Mouse (Mus musculus): ENCODE data around the gene Sync. TPM values are rescaled to one million over a fixed set of nuclear protein-coding genes. Genes with fewer than 3 reads are reported as not detected.

Sync gene
- total and polyA plus RNA-seq, 3 experiments = 0.16 TPM; not detected in 2

GRCm38 (mm10) chr4:129342705-129343104 lies 55.3 kb downstream of the Sync start:
- no peaks in the 10 kb centered on the region for H3K9me3 ChIP-seq (replicated peaks; ENCODE audit: low read length)
- dilution Hi-C loops (cut with MboI; ENCODE audit: extremely low pct_ligation_motif_present, extremely low pct_unique_long_range_greater_than_20kb, low sequenced_read_pairs) = no loop called here
- peaks cover 41 to 70% of the 10 kb centered on the region in 2 experiments for H3K36me3 ChIP-seq (replicated peaks in 1 of 2; ENCODE audit: control insufficient read depth in 1 of 2, insufficient read depth in 1 of 2, low read length in 1 of 2)
- no peak overlapping the region for H3K27ac ChIP-seq (ENCODE audit: insufficient read depth, low read depth)
- H3K9ac ChIP-seq (ENCODE audit: insufficient read depth, low read depth) = no peak overlapping the region
- peaks cover 0 to 15% of the 10 kb centered on the region in 2 experiments; a peak in 2 of 4 replicates for H3K4me1 ChIP-seq (ENCODE audit: control insufficient read depth in 1 of 2, insufficient read depth in 2 of 2)
- no peak for TF ChIP-seq USF2 (conservative IDR thresholded peaks at IDR 0.05; ENCODE audit: low read depth, low read length)
- peak; percentile 73; the same call in 1 of the 2 replicates for TF ChIP-seq MAFK (IDR thresholded peaks at IDR 0.05; ENCODE audit: insufficient replicate concordance, low read length)
- no peaks in the 10 kb centered on the region for H3K27me3 ChIP-seq (replicated peaks)
- peaks cover 11% of the 10 kb centered on the region for H3K79me2 ChIP-seq (replicated peaks; ENCODE audit: control insufficient read depth, extremely low read depth, insufficient read depth, poor library complexity, severe bottlenecking)
- no peak overlapping the region for H3K4me3 ChIP-seq (replicated peaks in 1 of 3; ENCODE audit: low read depth in 2 of 3, low read length in 2 of 3, poor library complexity in 1 of 3)
- no peak overlapping the region for H3K4me2 ChIP-seq (ENCODE audit: insufficient read depth, low read depth, poor library complexity, severe bottlenecking)
- in situ Hi-C loops (cut with MboI; ENCODE audit: low pct_ligation_motif_present, low pct_unique_long_range_greater_than_20kb, low sequenced_read_pairs) = no loop called here
- no peak for DNase-seq (ENCODE audit: extremely low read depth)

DNA sequence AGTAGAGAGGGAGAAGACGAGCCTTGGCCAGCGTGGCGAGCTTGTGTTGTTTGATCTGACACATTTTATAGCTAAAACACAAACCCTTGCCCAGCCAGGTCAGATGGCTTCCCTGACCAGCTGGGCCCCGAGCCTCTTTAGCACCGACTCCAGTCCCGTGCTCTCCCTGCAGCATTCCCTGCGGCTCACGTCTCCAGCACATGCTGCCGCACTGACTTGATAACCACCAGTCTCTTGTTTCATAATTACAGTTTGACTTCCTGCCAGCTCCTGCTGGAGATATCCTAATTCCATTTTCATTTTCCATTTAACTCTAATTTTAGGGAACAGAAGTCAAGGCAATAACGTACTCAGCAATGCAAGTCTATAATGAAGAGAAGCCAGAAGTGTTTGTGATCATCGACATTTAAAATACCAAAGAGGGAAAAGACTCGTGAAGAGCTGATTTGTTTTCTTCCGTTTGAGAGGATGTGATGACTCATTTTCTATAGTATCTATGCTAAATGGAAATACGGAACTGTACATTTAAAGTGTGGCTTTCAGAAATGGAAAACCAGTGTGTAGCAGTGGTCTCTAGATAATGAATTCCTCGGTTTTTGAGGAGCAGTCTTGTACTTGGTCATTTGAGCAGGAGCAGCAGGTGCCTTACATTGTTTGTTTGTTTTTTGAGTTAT lies 59.2 kb downstream of the Sync start:
- in situ Hi-C loops (cut with MboI; ENCODE audit: low pct_ligation_motif_present, low pct_unique_long_range_greater_than_20kb, low sequenced_read_pairs) (no loop called here), dilution Hi-C loops (cut with MboI; ENCODE audit: extremely low pct_ligation_motif_present, extremely low pct_unique_long_range_greater_than_20kb, low sequenced_read_pairs) (no loop called here)
- H3K9me3 ChIP-seq (replicated peaks; ENCODE audit: low read length) = no peaks in the 10 kb centered on the region
- no peaks in the 10 kb centered on the region; the same call in 1 of the 2 replicates for H3K79me2 ChIP-seq (replicated peaks; ENCODE audit: control insufficient read depth, extremely low read depth, insufficient read depth, poor library complexity, severe bottlenecking)
- TF ChIP-seq HCFC1 (IDR thresholded peaks at IDR 0.05; ENCODE audit: low read depth, low read length) = no peak
- no peak for TF ChIP-seq UBTF (IDR thresholded peaks at IDR 0.05; ENCODE audit: low read depth, low read length)
- TF ChIP-seq SIN3A (IDR thresholded peaks at IDR 0.05; ENCODE audit: low read length) = no peak
- TF ChIP-seq MAZ (IDR thresholded peaks at IDR 0.05; ENCODE audit: low read depth, low read length) = no peak
- no peak for TF ChIP-seq ELF1 (IDR thresholded peaks at IDR 0.05; ENCODE audit: low read depth, low read length)
- TF ChIP-seq GABPA (IDR thresholded peaks at IDR 0.05; ENCODE audit: insufficient replicate concordance, low read depth, low read length) = no peak
- no peak for TF ChIP-seq ZMIZ1 (IDR thresholded peaks at IDR 0.05; ENCODE audit: low read depth, low read length)
- no peak for TF ChIP-seq POLR2A (IDR thresholded peaks at IDR 0.05; ENCODE audit: low read depth, low read length)
- TF ChIP-seq KAT2A (IDR thresholded peaks at IDR 0.05; ENCODE audit: insufficient replicate concordance, low read length) = no peak
- TF ChIP-seq NELFE (IDR thresholded peaks at IDR 0.05; ENCODE audit: low read depth, low read length) = no peak
- no peak for TF ChIP-seq ZKSCAN1 (IDR thresholded peaks at IDR 0.05; ENCODE audit: borderline replicate concordance, low read depth, low read length)
- no peak for TF ChIP-seq RCOR1 (conservative IDR thresholded peaks at IDR 0.05; ENCODE audit: low read depth, low read length)
- no peak for TF ChIP-seq MAX (IDR thresholded peaks at IDR 0.05; ENCODE audit: low read length)
- no peak for TF ChIP-seq ZC3H11A (IDR thresholded peaks at IDR 0.05; ENCODE audit: low read depth, low read length)
- no peak for TF ChIP-seq ZNF384 (IDR thresholded peaks at IDR 0.05; ENCODE audit: low read depth, low read length)
- no peak for TF ChIP-seq NRF1 (IDR thresholded peaks at IDR 0.05; ENCODE audit: low read depth, low read length)
- TF ChIP-seq MAFK (IDR thresholded peaks at IDR 0.05; ENCODE audit: insufficient replicate concordance, low read length) = no peak
- TF ChIP-seq TCF12 (IDR thresholded peaks at IDR 0.05; ENCODE audit: low read depth, low read length) = no peak
- TF ChIP-seq MYC (IDR thresholded peaks at IDR 0.05; ENCODE audit: low read depth, low read length) = no peak
- H3K4me2 ChIP-seq (ENCODE audit: insufficient read depth, low read depth, poor library complexity, severe bottlenecking) = no peak overlapping the region
- H3K9ac ChIP-seq (ENCODE audit: insufficient read depth, low read depth) = no peak overlapping the region
- DNase-seq (ENCODE audit: extremely low read depth) = no peak
- H3K4me3 ChIP-seq (replicated peaks in 1 of 3; ENCODE audit: low read depth in 2 of 3, low read length in 2 of 3, poor library complexity in 1 of 3) = no peak overlapping the region
- peaks cover 27 to 52% of the 10 kb centered on the region in 2 experiments for H3K36me3 ChIP-seq (replicated peaks in 1 of 2; ENCODE audit: control insufficient read depth in 1 of 2, insufficient read depth in 1 of 2, low read length in 1 of 2)
- H3K27me3 ChIP-seq (replicated peaks) = no peaks in the 10 kb centered on the region
- H3K4me1 ChIP-seq (ENCODE audit: control insufficient read depth in 1 of 2, insufficient read depth in 2 of 2) = no peaks in the 10 kb centered on the region
- H3K27ac ChIP-seq (ENCODE audit: insufficient read depth, low read depth) = no peak overlapping the region

Data from CH12.LX (cell line).